Mouse (Mus musculus) left cerebral cortex, postnatal 10 days (tissue): ENCODE data around the gene Samd1. TPM values are rescaled to one million over a fixed set of nuclear protein-coding genes. Genes with fewer than 3 reads are reported as not detected.
A peak's percentile ranks its signal among the peaks of the same experiment; 100 is the strongest.
"Not testable (repeated sequence)": the region's sequence is repeated elsewhere in the genome, so short reads cannot be mapped to it uniquely, and the experiment has no call there.

Source experiments
- DNase-seq, 2 experiments: peaks; one replicate each; pipeline ENCODE4 v3.0.0; 2021 to 2022; ENCODE audit warnings: low spot score in 2 of 2, mixed read lengths in 1 of 2; ENCODE audit errors: extremely low spot score in 1 of 2
- intact Hi-C: fragments of 180-260 bp; cut with DNase I; formaldehyde crosslinking; loops from one replicate; pipeline ENCODE4 v1.15.1; 2025
- total RNA-seq, 2 experiments: library from RNA; stranded (reverse); gene quantifications; 2 replicates each; pipeline ENCODE4 v1.2.3; 2021

Gene Samd1
- total RNA-seq, 2 experiments from 2014 or later = 56.4 to 59.1 TPM

DNA sequence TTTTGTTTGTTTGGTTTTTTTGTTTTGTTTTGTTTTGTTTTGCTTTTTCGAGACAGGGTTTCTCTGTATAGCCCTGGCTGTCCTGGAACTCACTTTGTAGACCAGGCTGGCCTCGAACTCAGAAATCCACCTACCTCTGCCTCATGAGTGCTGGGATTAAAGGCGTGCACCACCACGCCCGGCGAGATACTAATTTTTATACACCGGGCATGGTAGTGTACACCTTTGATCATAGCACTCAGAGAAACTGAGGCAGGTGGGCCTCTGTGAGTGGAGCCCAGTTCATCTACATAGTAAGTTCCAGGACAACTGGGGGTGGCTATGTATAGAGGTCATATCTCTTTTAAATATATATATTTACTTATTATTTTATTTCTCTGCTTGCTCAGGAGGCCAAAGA, 8.0 kb downstream of the Samd1 start:
- intact Hi-C loops, DNase-seq: not testable (repeated sequence)

DNA sequence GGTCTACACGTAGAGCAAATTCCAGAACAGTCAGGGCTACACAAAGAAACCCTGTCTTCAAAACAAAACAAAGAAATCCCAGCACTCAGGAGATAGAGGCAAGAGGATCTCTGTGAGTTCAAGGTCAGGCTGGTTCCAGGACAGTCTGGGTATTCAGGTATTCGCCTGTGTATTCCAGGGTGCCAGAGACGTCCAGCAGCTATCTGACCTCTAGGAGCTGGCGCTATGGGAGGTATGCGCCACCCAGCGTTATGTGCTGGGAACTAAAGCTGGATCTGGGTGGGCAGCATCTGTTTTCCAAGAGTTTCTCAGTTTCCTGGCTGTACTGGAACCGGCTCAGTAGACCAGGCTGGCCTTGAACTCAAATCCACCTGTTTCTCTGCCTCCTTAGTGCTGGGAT, 10.9 kb downstream of the Samd1 start:
- intact Hi-C loops = no loop called here
- DNase-seq = no peak

DNA sequence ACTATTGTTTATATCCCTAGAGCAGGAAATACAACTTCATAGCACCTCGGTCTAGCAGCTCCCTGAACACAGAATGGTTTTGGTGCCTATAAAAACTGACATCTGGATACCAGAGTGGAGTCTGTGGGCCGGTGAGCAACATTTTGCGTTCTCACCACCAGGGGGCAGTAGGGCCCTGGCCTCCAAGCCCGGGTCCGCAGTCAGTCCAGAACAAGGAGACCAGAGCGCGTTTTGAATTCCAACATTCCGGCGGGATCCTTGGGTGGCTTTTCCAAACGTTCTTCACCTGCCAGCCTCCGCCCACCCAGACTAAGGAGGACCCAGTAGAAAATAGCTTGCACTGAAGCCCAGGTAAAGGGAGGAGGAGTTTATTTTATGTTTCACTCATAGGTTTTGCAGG, 12.4 kb downstream of the Samd1 start:
- intact Hi-C loops = no loop called here

DNA sequence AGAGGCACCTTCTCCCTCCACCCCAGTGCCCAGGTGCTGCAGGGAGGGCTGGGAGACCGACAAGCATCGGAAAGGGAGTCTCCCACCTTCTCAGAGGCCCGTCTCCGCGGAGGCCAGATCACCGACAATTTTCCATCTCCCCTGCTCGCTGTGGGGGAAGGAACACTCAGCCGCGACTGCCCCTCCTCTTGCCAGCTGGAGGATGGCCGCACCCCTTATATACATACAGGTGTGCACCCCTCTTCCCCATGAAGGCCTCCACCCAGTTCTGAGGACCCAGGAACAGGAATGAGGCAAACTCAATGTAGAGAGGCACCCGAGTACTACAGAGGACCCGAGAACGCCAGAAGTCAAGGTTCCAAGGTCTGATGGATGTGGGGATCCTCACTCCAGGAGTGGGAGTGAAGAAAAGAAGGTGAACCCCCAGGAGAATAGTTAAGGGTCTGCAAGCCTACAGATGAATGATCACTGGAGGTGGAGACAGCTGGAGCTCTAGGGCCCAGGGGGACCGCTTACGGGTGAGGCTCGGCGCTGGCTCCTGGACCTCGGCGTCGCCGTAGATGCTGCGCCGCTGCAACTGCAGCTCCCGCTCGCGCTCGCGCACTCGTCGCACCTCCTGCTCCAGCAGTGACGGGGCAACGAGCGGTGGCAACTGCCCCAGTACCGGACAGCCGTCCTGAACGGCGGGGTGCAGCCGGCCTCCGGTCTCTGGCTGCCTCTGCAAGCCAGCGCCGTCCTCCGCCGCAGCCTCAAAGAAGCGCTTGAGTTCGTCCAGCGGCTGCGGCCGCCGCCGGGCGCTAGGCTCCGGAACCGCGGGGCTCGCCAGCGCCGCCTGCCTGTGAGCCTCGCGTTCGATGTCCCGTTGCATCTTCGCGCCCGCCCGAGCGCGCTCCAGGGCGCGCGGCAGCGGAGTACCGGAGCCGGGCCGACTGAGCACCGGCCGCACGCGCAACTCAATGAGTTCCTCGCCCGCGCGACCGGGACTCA, 13.4 kb downstream of the Samd1 start:
- DNase-seq = peak in 1 of 2 experiments; percentile 82
- intact Hi-C loops = no loop called here

More for the DNA sequence above, 12.4 kb downstream of the Samd1 start:
- peak; percentile 83 to 86 for DNase-seq

DNA sequence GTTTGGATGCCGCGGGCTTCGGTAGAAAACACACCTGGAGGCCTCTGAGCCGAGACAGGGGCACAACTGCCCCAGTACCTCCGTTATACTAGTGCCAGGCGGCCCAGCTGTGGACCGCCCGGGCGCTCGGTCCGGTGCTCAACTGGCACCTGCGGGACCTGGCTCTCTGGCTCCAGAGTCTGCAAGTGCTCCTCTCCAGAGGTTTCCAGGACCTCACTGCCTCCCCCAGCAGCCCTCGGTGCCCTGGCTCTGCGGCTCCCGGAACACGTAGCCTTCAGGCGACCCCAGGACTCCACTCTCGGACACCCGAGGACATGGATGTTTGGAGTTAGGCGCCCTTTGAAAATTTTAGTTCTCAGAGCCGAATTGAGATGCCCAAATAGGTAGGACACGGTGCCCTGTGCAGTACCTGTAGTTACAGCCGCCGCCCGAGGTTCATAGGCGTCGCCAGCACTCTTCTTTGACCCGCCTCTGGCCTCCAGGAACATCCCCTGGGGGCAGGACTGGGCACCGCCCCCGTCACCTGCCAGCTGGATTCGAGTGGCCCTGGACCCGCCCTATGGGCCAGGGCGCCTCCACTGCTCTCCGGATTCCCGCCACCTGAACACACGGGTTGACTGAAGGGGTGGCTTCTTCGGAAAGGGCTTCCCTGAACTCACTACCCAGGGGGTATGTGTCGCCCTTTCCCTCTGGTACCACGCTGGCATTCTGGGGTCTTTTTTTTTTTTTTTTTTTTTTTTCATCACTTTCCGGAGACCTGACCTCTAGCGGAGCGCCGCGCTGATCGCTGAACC, 14.4 kb downstream of the Samd1 start, which contains the start of gene 2210011C24Rik:
Gene 2210011C24Rik, minus strand, starts transcription at position 467 of the 794 bp plus-strand sequence.
- intact Hi-C loops = no loop called here
- no peak for DNase-seq

DNA sequence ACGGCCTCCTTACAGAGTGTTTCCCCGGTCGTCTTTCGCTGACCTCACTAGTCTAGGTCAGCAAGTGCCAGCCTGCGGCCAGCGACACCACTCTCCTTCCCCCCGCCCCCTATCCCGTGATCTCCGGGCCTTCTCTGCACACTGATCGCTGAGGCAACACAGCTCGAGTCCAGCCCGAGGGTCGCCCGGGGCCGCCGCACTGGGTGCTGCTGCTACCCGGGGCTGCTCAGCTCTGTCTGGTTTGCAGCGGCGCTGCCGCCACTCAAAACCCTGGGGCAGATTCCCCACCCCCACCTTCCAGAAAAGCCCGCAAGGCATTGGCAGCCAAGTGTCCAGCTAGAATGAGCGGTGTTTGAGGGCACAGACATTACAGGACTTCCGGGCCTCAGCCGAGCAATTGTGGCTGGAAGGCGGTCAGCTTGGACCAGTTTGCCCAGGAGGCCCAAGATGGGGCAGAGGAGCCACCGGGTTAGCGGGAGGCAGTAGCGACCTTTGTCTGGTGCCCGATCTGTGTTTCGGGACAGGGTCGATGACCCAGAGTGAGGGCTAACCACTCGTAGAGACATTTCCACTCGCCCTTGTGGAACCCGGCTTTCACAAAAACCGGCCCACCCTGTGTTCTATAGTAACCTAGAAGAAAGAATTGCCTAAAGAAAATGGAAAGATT, 15.2 kb downstream of the Samd1 start:
- intact Hi-C loops = no loop called here
- peak in 1 of 2 experiments; percentile 55 for DNase-seq

DNA sequence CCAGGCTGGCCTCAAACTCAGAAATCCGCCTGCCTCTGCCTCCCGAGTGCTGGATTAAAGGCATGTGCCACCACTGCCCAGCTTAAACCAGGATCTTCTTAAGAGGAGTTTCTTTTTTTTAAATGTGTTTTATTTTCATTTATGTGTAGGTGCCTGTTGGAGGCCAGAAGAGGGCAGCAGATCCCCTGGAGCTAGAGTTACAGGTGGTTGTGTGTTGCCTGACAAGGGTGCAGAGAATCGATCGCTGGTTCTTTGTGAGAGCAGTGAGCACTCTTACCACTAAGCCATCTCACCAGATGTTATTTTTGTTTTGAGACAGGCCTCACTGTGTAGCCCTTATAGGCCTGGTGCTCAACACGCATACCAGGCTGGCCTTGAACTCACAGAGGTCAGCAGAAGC, 18.4 kb downstream of the Samd1 start:
- no peak for DNase-seq
- intact Hi-C loops = no loop called here

DNA sequence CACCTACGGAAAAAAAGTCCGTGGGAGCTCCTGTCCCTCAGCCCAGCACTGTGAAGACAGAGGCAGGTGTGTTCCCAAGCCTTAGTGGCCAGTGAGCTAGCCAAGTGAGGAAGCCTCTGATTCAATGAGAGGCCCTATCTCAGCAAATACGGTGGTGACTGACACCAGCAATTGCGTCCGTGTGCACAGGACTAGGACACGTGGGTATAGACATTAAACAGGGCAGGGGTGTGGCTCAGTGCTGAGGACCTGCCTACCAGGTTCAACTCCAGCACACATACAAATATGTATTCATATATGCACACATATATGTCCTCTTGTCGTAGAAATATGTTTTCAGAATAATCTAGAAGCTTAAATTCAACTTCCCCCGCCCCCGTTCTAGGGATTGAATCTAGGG, 22.3 kb downstream of the Samd1 start:
- no peak for DNase-seq
- intact Hi-C loops = loop anchor here (10.0 kb wide), 1 partner anchor 325 kb away; no protein-coding TSS in a partner anchor

DNA sequence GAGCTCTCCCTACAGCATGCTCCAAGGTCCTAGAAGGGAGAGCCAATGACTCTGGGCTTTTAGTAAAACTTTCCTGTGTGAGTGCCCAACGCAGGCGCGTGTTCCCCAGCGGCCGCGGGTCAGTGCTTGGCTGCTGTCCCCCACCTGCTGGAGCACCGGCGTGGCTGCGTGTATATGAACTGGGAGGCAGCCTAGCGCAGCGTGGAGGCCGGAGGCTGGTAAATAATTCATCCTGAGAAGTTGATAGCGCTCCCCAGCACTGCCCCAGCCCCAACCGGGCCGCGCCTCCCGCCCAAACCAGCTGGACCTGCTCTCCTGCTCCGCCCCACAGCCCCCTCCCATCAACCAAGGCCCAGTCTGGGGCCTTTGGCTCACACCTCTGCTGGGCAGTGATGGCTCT, 23.6 kb downstream of the Samd1 start, which contains the start of gene Palm3:
Gene Palm3, plus strand, starts transcription at position 376 of the 400 bp plus-strand sequence.
- intact Hi-C loops = loop anchor here (10.0 kb wide), 1 partner anchor 324 kb away; no protein-coding TSS in a partner anchor
- no peak for DNase-seq

DNA sequence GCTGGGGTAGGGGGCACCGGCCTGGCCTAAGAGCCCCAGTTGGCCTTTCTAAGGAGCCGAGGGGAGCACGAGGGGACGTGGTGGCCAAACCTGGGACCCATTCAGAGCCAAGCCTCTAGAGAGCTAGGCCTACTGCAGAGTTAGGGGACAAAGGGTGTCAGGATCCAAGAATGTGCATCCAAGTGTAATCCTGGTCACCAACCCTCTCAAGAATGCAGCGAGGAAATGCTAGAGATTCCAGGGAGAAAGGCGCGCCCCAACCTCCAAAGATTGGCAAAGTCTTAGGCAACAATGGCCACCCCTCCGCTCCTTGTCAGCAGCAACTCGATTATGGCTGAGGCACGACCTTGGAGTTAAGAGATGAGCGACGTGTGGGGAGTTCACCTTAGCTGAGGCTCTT, 24.1 kb downstream of the Samd1 start:
- intact Hi-C loops = loop anchor here (10.0 kb wide), 1 partner anchor 323 kb away; no protein-coding TSS in a partner anchor
- no peak for DNase-seq

DNA sequence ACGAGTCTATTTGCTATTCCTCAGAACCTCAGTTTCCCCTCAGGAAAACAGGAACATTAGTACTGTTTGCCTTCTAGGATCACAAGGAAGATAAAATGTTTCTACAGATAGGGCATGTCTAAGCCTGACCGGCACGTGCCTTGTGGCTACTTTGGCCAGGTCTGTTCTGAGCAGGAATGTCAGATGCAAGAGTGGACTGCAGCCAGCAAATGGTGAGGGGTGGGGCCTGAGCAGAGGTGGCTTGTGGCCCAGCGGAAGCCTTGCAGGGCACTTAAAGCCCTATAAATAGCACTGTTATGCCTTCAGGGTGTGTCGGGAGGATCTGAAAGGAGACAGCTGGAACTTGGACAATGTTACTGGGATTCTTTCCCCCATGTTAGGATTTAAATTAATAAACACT, 25.6 kb downstream of the Samd1 start:
- no peak for DNase-seq
- intact Hi-C loops = loop anchor here (10.0 kb wide), 1 partner anchor 322 kb away; no protein-coding TSS in a partner anchor

DNA sequence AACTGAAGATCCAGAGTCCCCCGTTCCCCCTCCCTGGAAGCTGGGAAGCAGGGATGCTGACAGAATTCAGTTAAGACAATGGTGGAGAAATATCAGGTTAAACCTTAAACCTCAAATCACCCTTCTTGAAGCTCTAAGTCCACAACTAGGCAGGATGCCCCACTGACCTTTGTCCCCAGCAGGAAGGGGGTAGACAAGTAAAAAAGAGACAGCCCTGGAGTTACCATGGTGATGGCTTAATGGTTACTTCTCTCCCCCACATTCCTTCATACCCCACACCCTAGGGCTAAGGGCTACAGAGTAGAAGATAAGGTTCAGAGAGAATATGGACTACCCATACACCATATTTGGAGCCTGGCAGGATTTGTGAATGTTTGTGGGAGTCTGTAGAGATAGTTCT, 26.2 kb downstream of the Samd1 start:
- intact Hi-C loops = loop anchor here (10.0 kb wide), 1 partner anchor 321 kb away; no protein-coding TSS in a partner anchor
- no peak for DNase-seq

DNA sequence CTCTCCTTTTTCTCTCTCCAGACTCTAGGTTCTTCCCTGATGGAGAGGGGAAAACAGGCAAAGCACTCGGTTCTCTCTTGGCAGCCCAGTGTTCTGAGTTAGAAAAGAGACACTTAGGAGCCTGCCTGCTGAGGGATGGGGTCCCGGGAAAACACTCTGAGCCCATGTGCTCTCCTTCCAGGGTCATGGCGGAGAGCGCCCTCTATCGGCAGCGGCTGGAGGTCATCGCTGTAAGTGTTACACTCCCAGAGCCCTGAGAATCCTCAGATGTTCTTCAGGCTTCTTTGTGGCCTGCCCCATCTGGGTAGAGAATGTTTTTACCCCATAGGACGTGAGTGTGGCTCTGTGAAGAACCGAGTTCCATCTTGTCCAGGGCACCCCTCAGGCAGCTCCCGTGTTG, 26.7 kb downstream of the Samd1 start:
- intact Hi-C loops = loop anchor here (10.0 kb wide), 1 partner anchor 321 kb away; no protein-coding TSS in a partner anchor
- DNase-seq = peak in 1 of 2 experiments; percentile 64

DNA sequence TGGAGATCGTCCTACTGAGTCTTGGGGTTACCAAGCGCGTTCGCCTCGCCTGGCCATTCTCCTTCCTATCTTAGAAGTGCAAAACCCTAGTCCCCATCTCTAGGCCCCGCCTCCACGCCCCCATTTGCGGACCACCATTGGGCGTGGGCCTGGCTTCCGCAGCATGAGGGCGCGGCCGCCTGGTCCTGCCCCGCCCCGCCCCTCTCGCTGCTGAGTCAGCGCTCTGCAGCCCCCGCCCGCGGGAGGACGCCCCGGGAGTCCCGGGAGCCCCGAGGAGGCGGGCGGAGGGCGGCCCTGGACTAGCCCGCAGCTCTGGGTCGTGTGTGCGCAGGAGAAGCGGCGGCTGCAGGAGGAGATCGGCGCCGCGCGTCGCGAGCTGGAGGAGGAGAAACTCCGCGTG, 28.4 kb downstream of the Samd1 start:
- peak in 1 of 2 experiments; percentile 77 for DNase-seq

DNA sequence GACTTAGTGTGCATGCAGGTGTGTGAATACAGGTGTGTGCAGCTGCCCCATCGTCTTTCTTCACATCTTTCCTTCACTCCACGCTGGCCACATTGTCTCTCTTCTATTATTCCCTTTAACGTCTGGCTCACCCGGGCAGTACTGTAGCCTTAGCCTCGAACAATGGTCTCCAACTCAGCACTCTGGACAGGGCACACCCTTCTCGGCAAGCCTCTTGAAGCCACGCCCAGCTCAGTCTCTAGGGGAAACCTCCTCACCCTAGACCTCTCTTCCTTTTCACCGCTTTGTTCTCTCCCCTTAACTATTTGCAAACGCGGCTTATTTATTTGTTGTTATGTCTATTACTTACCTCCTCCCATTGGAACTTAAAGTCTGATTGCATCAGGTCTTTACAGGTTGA, 30.0 kb downstream of the Samd1 start:
- intact Hi-C loops = loop anchor here (10.0 kb wide), 1 partner anchor 317 kb away; no protein-coding TSS in a partner anchor
- no peak for DNase-seq

More for the DNA sequence above, 28.4 kb downstream of the Samd1 start:
- intact Hi-C loops = loop anchor here (10.0 kb wide), 1 partner anchor 319 kb away; no protein-coding TSS in a partner anchor

DNA sequence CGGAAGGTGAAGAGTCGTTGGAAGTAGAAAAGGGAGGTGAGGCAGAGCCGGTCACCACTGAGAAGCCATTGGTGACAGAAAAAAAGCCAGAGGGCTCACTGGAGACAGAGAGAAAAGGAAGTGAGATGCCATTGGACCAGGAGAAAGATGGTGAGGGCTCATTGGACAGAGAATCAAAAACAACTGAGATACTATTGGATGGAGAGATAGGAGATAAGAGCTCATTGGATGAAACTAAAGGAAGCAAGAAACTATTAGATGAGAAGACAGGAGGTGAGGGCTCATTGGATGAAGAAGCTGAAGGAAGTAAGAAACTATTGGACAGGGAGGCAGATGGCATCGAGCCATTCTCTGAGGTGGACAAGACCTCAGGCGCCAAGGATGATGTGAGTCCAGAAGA, 31.8 kb downstream of the Samd1 start:
- intact Hi-C loops = loop anchor here (10.0 kb wide), 1 partner anchor 316 kb away; no protein-coding TSS in a partner anchor
- no peak for DNase-seq

DNA sequence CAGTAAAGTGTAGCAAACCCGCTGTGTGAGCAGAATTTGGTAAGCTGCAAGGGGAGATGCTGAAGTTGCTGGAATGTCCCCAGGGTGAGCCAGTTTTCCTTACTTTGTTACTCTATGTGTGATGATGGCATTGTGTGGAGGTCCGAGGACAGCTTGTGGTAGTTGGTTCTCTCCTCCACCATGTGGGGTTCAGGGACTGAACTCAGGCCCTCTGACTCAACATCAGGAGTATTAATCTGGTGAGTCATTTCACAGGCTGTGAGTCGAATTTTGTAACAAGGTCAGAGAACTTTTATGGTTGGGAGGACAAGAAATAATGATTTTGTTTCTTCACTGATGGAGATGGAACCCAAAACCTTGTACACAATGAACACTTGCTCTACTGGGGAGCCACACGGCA, 35.3 kb downstream of the Samd1 start:
- no peak for DNase-seq
- intact Hi-C loops = loop anchor here (10.0 kb wide), 1 partner anchor 72 kb away; the partner anchor contains the start of gene Dcaf15

DNA sequence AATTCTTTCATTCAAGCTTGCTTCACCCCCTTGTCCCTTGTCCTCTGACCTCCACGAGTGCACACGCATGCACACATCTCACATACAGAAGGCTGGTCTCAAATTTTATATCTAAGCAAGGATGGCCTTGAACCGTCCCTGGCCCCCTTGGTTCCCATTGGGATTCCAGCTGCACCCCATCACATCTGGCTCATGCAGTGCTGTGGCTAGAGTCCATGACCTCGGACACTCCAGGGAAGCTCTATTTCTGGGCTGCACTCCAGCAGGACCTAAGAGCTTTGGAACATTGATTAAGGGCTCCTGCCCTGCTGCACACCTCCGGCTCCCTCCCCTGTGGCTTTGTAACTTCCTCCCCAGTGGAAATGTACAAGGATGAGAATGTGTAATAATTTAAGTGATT, 40.5 kb downstream of the Samd1 start:
- DNase-seq = no peak
- intact Hi-C loops = loop anchor here (10.0 kb wide), 1 partner anchor 67 kb away; the partner anchor contains the start of gene Dcaf15
